Mouse (Mus musculus) liver, adult (tissue): ENCODE measurements around the gene Gm17467.
"Not testable (repeated sequence)": the region's sequence is repeated elsewhere in the genome, so short reads cannot be mapped to it uniquely, and the experiment has no call there.

Experiments used
- GATA4 ChIP-seq: IDR thresholded peaks from 2 replicates; pipeline ENCODE4 v1.6.1; 2014; ENCODE audit warnings: mild to moderate bottlenecking, low read length; ENCODE audit not compliant: insufficient replicate concordance

Gene Gm17467

GRCm38 (mm10) chrX:123704691-123705090 lies at the start of gene Gm17467:
Gene Gm17467 (minus strand): TSS chrX:123704791.
- not testable (repeated sequence) for TF ChIP-seq GATA4
